Mouse (Mus musculus): ENCODE data around the gene Ankrd26.

The Ankrd26 gene

DNA sequence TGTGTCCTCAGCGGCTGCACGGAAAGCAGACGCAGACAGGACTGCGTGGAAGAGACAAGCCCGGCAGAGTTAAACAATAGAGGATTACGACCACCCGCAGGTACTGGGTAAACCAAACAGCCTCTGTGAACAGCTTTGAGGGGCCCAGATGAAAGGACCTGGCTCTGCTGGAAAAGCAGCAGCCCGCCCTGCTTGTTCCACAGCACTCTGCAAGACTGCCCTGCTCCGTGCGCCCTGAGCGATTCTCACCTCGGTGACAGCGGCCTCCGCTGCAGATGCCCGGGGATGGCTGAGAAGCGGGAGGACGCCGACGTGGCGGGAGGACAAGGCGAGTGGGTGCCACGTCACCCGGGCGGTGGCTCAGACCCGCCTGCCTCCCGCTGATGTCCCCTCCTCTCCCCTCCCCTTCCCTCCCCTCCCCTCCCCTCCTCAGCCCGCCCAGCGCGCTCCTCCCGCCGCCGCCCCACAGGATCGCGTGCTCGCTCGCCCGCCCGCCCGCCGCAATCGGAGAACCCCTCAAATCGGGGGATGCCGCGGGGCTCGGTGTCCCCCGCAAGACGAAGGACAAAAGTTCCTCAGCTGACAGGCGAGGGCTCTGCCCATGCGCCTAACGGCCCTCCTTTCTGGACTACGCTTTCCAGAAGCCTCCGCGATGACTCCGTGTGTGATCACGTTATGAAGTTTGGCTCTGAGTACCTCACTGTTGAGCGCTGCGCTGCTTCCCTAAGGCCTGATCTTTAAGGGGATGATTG, 82.9 kb downstream of the Ankrd26 start, which contains the start of gene Zfp9:
Gene Zfp9, minus strand, starts transcription at position 364 of the 752 bp plus-strand sequence.
- peak; percentile 76 for DNase-seq (ENCODE audit: low read depth, low spot score)

DNA sequence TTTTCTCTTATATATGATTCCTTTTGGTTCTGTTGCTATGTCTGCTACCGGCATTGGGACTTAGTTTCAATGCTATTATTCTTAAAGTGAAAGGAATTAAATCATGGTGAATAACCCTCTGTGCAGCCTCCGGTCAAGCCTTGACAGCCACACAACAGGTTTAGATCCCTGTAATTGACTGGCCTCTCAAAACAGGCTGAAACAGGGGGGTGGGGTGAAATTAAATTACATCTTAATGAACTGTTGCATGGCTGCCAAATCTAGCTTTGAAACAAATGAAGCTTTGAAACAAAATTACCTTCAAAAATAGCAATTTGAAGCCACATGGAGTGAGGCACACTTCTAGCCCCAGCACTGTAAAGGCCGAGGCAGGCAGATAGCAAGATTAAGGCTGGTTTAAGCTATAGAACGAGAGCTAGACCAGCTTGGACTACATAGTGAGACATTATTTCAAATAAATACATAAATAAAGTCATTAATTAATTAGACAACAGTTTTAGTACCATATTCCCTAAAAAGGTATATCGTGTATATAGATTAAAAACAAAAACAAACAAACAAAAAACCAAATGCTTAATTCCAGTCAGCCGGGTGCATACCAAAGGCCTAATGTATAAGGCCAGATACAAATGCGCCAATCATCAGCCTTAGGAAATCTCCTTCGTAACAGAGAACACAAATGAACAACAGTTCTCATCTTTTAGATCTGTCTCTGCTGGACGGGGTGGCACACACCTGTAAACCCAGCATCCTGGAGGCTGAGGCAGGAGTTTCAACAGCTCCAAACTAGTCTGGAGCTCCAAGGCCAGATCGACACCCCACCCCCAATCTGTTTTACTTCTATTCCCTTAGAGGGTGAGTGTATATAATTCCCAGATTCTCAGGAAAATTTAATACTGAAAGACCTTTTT, 83.9 kb downstream of the Ankrd26 start:
- DNase-seq (ENCODE audit: low read depth, low spot score) = no peak

DNA sequence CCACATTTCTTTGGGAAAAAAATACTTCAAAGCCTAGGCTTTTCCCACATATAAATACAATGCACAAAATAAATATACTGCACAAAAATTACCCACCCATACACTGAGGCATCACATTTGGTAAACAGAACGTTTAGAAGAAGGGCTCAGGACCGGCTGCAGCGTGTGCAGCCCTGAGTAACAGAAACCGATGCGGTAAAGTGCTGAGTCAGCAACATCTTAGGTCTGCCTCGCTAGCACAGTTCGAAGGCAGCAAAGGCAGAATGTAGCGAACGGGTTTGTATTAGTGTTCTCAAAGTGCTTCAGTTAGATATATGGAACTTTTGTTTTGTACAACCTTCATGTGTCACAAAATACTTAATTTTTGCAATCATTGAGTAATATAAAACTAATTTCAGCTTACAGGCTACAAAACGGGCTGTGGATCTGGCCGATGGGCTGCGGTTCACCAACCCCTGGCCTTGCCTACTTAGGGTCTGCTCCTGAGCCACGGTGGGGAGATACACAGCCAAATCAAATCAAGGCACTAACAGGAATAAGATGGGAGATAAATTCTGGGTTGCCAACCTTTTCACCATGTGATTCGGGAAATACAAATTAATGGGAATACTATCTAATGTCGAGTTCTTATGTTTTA, 99.8 kb downstream of the Ankrd26 start:
- DNase-seq (ENCODE audit: low read depth, low spot score) = no peak

GRCm38 (mm10) chr6:118457726-118458125, 104.3 kb downstream of the Ankrd26 start:
- no peak for DNase-seq (ENCODE audit: low read depth, low spot score)

GRCm38 (mm10) chr6:118455042-118455631, 106.9 kb downstream of the Ankrd26 start, which contains the start of gene Zfp248:
Gene Zfp248 (minus strand): TSS chr6:118455528.
- peak; percentile 85 for DNase-seq (ENCODE audit: low read depth, low spot score)

DNA sequence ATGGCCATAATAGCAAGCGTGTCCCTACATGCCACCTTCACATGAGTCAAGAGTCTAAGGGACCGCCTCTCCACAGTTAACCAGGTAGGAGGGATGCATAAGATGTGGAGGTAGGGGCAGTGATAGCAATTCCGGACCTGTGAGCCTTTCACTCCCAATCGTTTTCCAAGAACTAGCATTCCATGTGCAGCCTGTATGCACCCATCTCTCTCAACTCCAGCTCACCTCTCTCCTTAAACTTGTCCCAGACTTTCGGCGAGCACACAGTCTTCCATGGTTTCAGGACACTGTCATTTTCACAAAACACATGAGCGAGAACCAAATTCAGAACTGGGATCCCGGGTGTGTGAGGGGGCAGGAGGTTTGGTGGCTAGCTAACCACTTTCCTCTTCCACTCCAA, 107.6 kb downstream of the Ankrd26 start:
- DNase-seq (ENCODE audit: low read depth, low spot score) = no peak

All from ES-CJ7 (cell line).